8 mouse cellular contexts compared by ENCODE assay signal in genomic region chr7:80828146-80828860, GRCm38 (mm10). TPM values are rescaled to one million over a fixed set of nuclear protein-coding genes. Genes with fewer than 3 reads are reported as not detected.
DNase-seq lines count a peak whose midpoint lies in the region; ATAC-seq and TF ChIP-seq lines count a peak whose summit lies in the region.

No protein-coding gene starts in this region.

- H3K4me1 ChIP-seq in heart, embryonic 11.5 days (ENCODE audit: control insufficient read depth, insufficient read depth, low read length): 0 out of 2 replicates have a peak, but pooled peaks cover 4% of the 10 kb centered on the region
- peaks cover 8 to 10% of the 10 kb centered on the region in 2 experiments for H3K4me1 ChIP-seq in ES-E14 (ENCODE audit: control insufficient read depth in 2 of 2, insufficient read depth in 2 of 2, low read length in 2 of 2, poor library complexity in 1 of 2)
- H3K4me1 ChIP-seq in midbrain, postnatal 0 days (ENCODE audit: insufficient read depth, low read length): no peaks in the 10 kb centered on the region
- peaks cover 16% of the 10 kb centered on the region; the same call in 1 of the 2 replicates for H3K4me1 ChIP-seq in liver, postnatal 0 days (ENCODE audit: insufficient read depth)

- H3K27ac ChIP-seq in heart, embryonic 11.5 days (ENCODE audit: low read depth, low read length): no peak overlapping the region
- H3K27ac ChIP-seq in ES-E14 (ENCODE audit: insufficient read depth, low read depth, low read length, poor library complexity, severe bottlenecking): no peak overlapping the region
- no peak overlapping the region for H3K27ac ChIP-seq in midbrain, postnatal 0 days (ENCODE audit: low read depth, low read length)
- H3K27ac ChIP-seq in liver, postnatal 0 days (ENCODE audit: low read depth): no peak overlapping the region; the same call in 1 of the 2 replicates

- no peak overlapping the region for H3K9ac ChIP-seq in heart, embryonic 11.5 days (ENCODE audit: low read depth, low read length)
- no peak overlapping the region for H3K9ac ChIP-seq in ES-E14 (ENCODE audit: insufficient read depth, low read depth, low read length, poor library complexity, severe bottlenecking)
- no peak overlapping the region for H3K9ac ChIP-seq in midbrain, postnatal 0 days (replicated peaks; ENCODE audit: low read length, poor library complexity, severe bottlenecking)
- no peak overlapping the region for H3K9ac ChIP-seq in liver, postnatal 0 days (replicated peaks)

- no peak for ATAC-seq in heart, embryonic 11.5 days (replicated peaks; ENCODE audit: insufficient number of reproducible peaks, low FRiP score, low TSS enrichment)
- ATAC-seq in granulocyte monocyte progenitor cell, adult 5-6 weeks (replicated peaks; ENCODE audit: poor library complexity, severe bottlenecking): peak; percentile 52
- ATAC-seq in midbrain, postnatal 0 days (ENCODE audit: low FRiP score): no peak
- no peak for ATAC-seq in liver, postnatal 0 days

- in situ Hi-C loops in ES-E14 (cut with MboI; ENCODE audit: low sequenced_read_pairs in 2 of 2, unreplicated experiment in 2 of 2): no loop called here

- no peaks in the 10 kb centered on the region for H3K27me3 ChIP-seq in heart, embryonic 11.5 days (ENCODE audit: control insufficient read depth, insufficient read depth, low read length)
- H3K27me3 ChIP-seq in midbrain, postnatal 0 days (ENCODE audit: insufficient read depth, low read length): no peaks in the 10 kb centered on the region
- H3K27me3 ChIP-seq in liver, postnatal 0 days (ENCODE audit: insufficient read depth, low read length): no peaks in the 10 kb centered on the region

- no peak overlapping the region for H3K4me3 ChIP-seq in heart, embryonic 11.5 days (ENCODE audit: low read depth, low read length)
- H3K4me3 ChIP-seq in ES-E14 (ENCODE audit: insufficient read depth in 1 of 2, low read depth in 1 of 2, low read length in 2 of 2, poor library complexity in 1 of 2, severe bottlenecking in 1 of 2): no peak overlapping the region
- no peak overlapping the region for H3K4me3 ChIP-seq in midbrain, postnatal 0 days (ENCODE audit: low read depth, low read length)
- no peak overlapping the region for H3K4me3 ChIP-seq in liver, postnatal 0 days (ENCODE audit: low read depth, low read length)

- TF ChIP-seq EP300 in liver, postnatal 0 days (IDR thresholded peaks at IDR 0.05; ENCODE audit: low read depth): no peak

- no peaks in the 10 kb centered on the region for H3K9me3 ChIP-seq in heart, embryonic 11.5 days (replicated peaks; ENCODE audit: control insufficient read depth, low read length)
- H3K9me3 ChIP-seq in ES-E14 (ENCODE audit: control insufficient read depth, insufficient read depth, low read depth, low read length): no peaks in the 10 kb centered on the region
- H3K9me3 ChIP-seq in midbrain, postnatal 0 days (ENCODE audit: low read length): no peaks in the 10 kb centered on the region
- H3K9me3 ChIP-seq in liver, postnatal 0 days (ENCODE audit: low read length): no peaks in the 10 kb centered on the region

- H3K4me2 ChIP-seq in heart, embryonic 11.5 days: no peak overlapping the region
- no peak overlapping the region for H3K4me2 ChIP-seq in midbrain, postnatal 0 days (ENCODE audit: low read depth, low read length, poor library complexity, severe bottlenecking)
- no peak overlapping the region for H3K4me2 ChIP-seq in liver, postnatal 0 days (ENCODE audit: low read depth, low read length)

- WGBS in heart, embryonic 11.5 days (ENCODE audit: insufficient replicate concordance): 70% methylated on average over 18 of the region's 18 CpGs
- whole genome bisulfite sequencing in midbrain, postnatal 0 days: 72% methylated on average over 18 of the region's 18 CpGs
- WGBS in liver, postnatal 0 days (ENCODE audit: insufficient replicate concordance): 63% methylated on average over 18 of the region's 18 CpGs

- no peak for TF ChIP-seq CTCF in midbrain, postnatal 0 days (IDR thresholded peaks at IDR 0.05)
- TF ChIP-seq CTCF in liver, postnatal 0 days (IDR thresholded peaks at IDR 0.05; ENCODE audit: low read depth): no peak

- no peaks in the 10 kb centered on the region for H3K36me3 ChIP-seq in heart, embryonic 11.5 days (ENCODE audit: control insufficient read depth, insufficient read depth, low read length)
- no peaks in the 10 kb centered on the region for H3K36me3 ChIP-seq in ES-E14 (ENCODE audit: control insufficient read depth, insufficient read depth, low read length, poor library complexity, severe bottlenecking)
- H3K36me3 ChIP-seq in midbrain, postnatal 0 days (ENCODE audit: insufficient read depth, low read length): no peaks in the 10 kb centered on the region
- no peaks in the 10 kb centered on the region for H3K36me3 ChIP-seq in liver, postnatal 0 days (replicated peaks; ENCODE audit: insufficient read depth, low read length)

- peak; percentile 38 for DNase-seq in heart, adult 8-10 months (ENCODE audit: low spot score)
- DNase-seq in ES-E14 (ENCODE audit: low read depth, low spot score): no peak
- DNase-seq in natural killer cell, adult 2 months (ENCODE audit: low spot score in 2 of 2): peak; percentile 65 to 68
- no peak for DNase-seq in midbrain, postnatal 0 days (ENCODE audit: low spot score)
- DNase-seq in right cerebral cortex, postnatal 4 days: no peak
- no peak for DNase-seq in liver, postnatal 0 days

TF ChIP-seq in ES-E14, 5 proteins besides CTCF, POLR2A, EP300 and RAD21:
- TF ChIP-seq ZC3H11A (IDR thresholded peaks at IDR 0.05; ENCODE audit: borderline replicate concordance, low read depth, low read length): no peak
- TF ChIP-seq MAFK (IDR thresholded peaks at IDR 0.05; ENCODE audit: insufficient read depth, low read depth, low read length): 0 out of 2 replicates have a peak, but pooled peaks have one; percentile 37

RNA-seq across cellular contexts. Expression of gene Iqgap1, which starts 2.5 kb away (rescaled TPM):
- 10 to 100 TPM; 28.6 to 38.3 (median 31.5) TPM for total RNA-seq in heart, adult 8-10 months (2022)
- polyA plus RNA-seq in heart, embryonic 11.5 days (2014; fragmentation: Nextera tagmentation; extraction: Ambion mirVana): 33.5 and 35.9 TPM in 2 replicates
- 135 and 170 TPM in 2 replicates for total RNA-seq in ES-E14 (2012; rRNA removed)
- 89.6 and 92.9 TPM in 2 replicates for total RNA-seq in granulocyte monocyte progenitor cell, adult 5-6 weeks (2014; fragmentation: Nextera tagmentation)
- total RNA-seq in granulocyte monocyte progenitor cell, adult 5-6 weeks (2017): 85.5 and 95.4 TPM in 2 replicates
- 20.6 and 31.0 TPM in 2 replicates for total RNA-seq in midbrain, postnatal 0 days (2014; rRNA removed)
- polyA plus RNA-seq in midbrain, postnatal 0 days (2015; fragmentation: Nextera tagmentation; extraction: Ambion mirVana): 11.3 and 12.3 TPM in 2 replicates
- polyA plus RNA-seq in liver, postnatal 0 days (2015; fragmentation: Nextera tagmentation; extraction: Ambion mirVana): 10.8 and 13.6 TPM in 2 replicates

RNA-seq across cellular contexts. Expression of gene Zscan2, which starts 32.4 kb away (rescaled TPM):
- 1 to 10 TPM; 4.7 to 8.1 (median 6.2) TPM for total RNA-seq in heart, adult 8-10 months (2022)
- polyA plus RNA-seq in heart, embryonic 11.5 days (2014; fragmentation: Nextera tagmentation; extraction: Ambion mirVana): 1.8 and 2.3 TPM in 2 replicates
- total RNA-seq in ES-E14 (2012; rRNA removed): 2.3 and 2.4 TPM in 2 replicates
- total RNA-seq in granulocyte monocyte progenitor cell, adult 5-6 weeks (2014; fragmentation: Nextera tagmentation): 5.5 and 6.4 TPM in 2 replicates
- total RNA-seq in granulocyte monocyte progenitor cell, adult 5-6 weeks (2017): 5.6 and 6.9 TPM in 2 replicates
- 18.2 and 22.4 TPM in 2 replicates for total RNA-seq in midbrain, postnatal 0 days (2014; rRNA removed)
- polyA plus RNA-seq in midbrain, postnatal 0 days (2015; fragmentation: Nextera tagmentation; extraction: Ambion mirVana): 2.7 TPM in 2 replicates
- polyA plus RNA-seq in liver, postnatal 0 days (2015; fragmentation: Nextera tagmentation; extraction: Ambion mirVana): 0.43 and 0.47 TPM in 2 replicates

Comparison
In these comparisons a context has a peak if more than half of its experiments do, and no peak if none do; other contexts are left out.
1. DNase-seq: peak in heart, adult 8-10 months (single experiment) and natural killer cell, adult 2 months (2 of 2); none in ES-E14 (single experiment), midbrain, postnatal 0 days (single experiment), right cerebral cortex, postnatal 4 days (single experiment) and liver, postnatal 0 days (single experiment).